ENCODE assay signal across 8 mouse cellular contexts in the genomic region with DNA sequence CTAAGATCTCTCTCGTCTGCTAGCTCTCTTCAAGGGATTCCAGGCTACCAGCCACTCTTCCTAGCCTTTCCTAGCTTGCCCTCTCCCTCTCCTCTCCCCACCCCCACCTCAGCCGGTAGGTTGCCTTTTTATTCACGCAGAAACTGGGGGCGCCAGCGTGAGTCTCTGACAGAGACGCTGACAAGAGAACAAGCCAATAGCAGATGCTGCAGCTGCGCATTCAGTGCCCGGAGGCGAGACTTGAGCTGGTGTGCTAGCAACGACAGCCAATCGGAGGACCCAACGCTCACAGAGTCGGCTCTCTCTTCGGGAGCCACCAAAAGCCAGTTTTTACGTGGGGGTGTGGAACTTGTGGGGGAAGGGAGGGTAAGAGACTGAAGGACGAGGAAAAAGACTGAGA. TPM values are rescaled to one million over a fixed set of nuclear protein-coding genes. Genes with fewer than 3 reads are reported as not detected.
DNase-seq lines count a peak whose midpoint lies in the region; ATAC-seq lines count a peak whose summit lies in the region.

No protein-coding gene starts in this region.

- peak overlapping the region; percentile 72 for H3K4me2 ChIP-seq in hindbrain, embryonic 14.5 days (replicated peaks)

- peak overlapping the region; percentile 74 for H3K9ac ChIP-seq in hindbrain, embryonic 14.5 days

- H3K4me1 ChIP-seq in hindbrain, embryonic 14.5 days (replicated peaks; ENCODE audit: control insufficient read depth, insufficient read depth, low read length), result peaks cover 15% of the 10 kb centered on the region

- H3K27ac ChIP-seq in hindbrain, embryonic 14.5 days, result peak overlapping the region; percentile 92

- peak; percentile 100 for ATAC-seq in hindbrain, embryonic 14.5 days (ENCODE audit: low FRiP score)

- 15% methylated on average over 16 of the region's 16 CpGs for WGBS in hindbrain, embryonic 14.5 days

- DNase-seq in MN1 (ENCODE audit: low spot score), result peak; percentile 76
- DNase-seq in cerebellum, adult 9-10 months, result peak; percentile 91
- peak; percentile 80 to 91 for DNase-seq in frontal cortex, postnatal 14 days (ENCODE audit: low spot score in 2 of 2)
- DNase-seq in hindbrain, embryonic 14.5 days (ENCODE audit: low spot score), result peak; percentile 84
- DNase-seq in layer of hippocampus, postnatal 36 days, result peak; percentile 82 to 85
- DNase-seq in lung, postnatal 36 days, result peak; percentile 91
- DNase-seq in retina, postnatal 1 day, result peak; percentile 96
- peak; percentile 35 to 81 for DNase-seq in urinary bladder, adult 18-20 months (ENCODE audit: low spot score in 2 of 2)

- H3K36me3 ChIP-seq in hindbrain, embryonic 14.5 days (replicated peaks; ENCODE audit: control insufficient read depth, insufficient read depth), result no peaks in the 10 kb centered on the region

- H3K27me3 ChIP-seq in hindbrain, embryonic 14.5 days (ENCODE audit: control insufficient read depth, insufficient read depth, low read length), result 0 out of 2 replicates have a peak, but pooled peaks cover 6% of the 10 kb centered on the region

- no peaks in the 10 kb centered on the region for H3K9me3 ChIP-seq in hindbrain, embryonic 14.5 days (ENCODE audit: control insufficient read depth, low read length)

- H3K4me3 ChIP-seq in hindbrain, embryonic 14.5 days (replicated peaks; ENCODE audit: low read length), result peak overlapping the region; percentile 47

RNA-seq across cellular contexts. Expression of gene Arhgef9, which starts 30.3 kb away (rescaled TPM):
- 39.6 and 44.9 TPM in 2 replicates for polyA plus RNA-seq in hindbrain, embryonic 14.5 days (2014; fragmentation: Nextera tagmentation; extraction: Ambion mirVana)
- total RNA-seq in layer of hippocampus, postnatal 36 days (2021), result 100 to 1,000 TPM; 263 to 268 TPM

Comparison
In these comparisons a context has a peak if more than half of its experiments do, and no peak if none do; other contexts are left out.
1. Peak in every context shown above with its lines: DNase-seq, ATAC-seq, H3K4me3 ChIP-seq and H3K27ac ChIP-seq.